Mouse (Mus musculus): ENCODE data around the gene Rap1gap2.

GRCm38 (mm10) chr11:74536140-74536842 lies 74.4 kb downstream of the Rap1gap2 start:
- TF ChIP-seq CTCF (IDR thresholded peaks at IDR 0.05; ENCODE audit: control insufficient read depth, insufficient read depth, low read length) (no peak), POLR2A (IDR thresholded peaks at IDR 0.05; ENCODE audit: borderline replicate concordance, control insufficient read depth, low read depth, low read length) (no peak)
